Mouse (Mus musculus) kidney, adult 9 months (tissue): ENCODE measurements around the gene Capn7.
A peak's percentile ranks its signal among the peaks of the same experiment; 100 is the strongest.

Experiments used
- DNase-seq: peaks from one replicate; pipeline ENCODE4 v3.0.0; 2022

The Capn7 gene

GRCm38 (mm10) chr14:31367951-31368350 is 31.5 kb downstream of the Capn7 start:
- DNase-seq = no peak

GRCm38 (mm10) chr14:31369377-31369776 is 32.9 kb downstream of the Capn7 start:
- DNase-seq = no peak

GRCm38 (mm10) chr14:31374390-31374789 is 38.0 kb downstream of the Capn7 start:
- no peak for DNase-seq

DNA sequence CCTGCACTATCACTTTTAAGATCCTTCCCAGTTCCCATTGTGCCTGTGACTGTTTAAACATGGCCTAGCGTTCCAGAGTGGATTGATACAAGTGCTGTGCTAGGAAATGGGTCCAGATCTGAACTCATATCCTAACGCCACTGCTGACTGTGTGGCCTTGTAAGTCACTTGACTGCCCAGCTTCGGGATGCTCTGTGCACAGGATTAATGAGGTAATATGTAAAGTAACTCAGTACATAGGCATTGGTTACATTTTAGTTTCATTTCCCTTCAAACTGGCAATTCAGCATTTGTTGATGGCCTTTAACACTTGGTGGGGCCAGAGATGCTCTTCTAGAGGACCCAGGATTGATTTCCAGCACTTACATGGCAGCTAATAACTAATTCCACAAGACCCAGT is 39.9 kb downstream of the Capn7 start:
- no peak for DNase-seq

DNA sequence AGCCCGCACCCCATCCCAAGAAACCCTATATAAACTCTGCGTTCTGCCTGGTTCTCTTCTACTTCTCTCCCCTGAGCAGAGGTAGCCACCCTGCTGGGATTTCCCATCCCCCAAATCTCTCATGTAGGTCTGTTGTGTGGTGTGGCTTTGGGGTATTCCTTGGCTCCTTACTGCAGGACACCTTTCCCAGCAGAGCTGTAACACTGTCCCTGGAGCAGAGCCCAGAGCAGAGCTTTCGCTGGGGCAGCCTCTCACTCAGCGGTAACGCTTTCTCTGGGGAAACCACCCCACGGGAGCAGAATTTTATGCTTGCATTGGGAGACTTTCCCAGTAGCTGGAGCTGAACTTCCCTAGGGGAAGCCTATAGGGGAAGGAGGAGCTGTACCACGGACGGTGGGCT is 45.8 kb downstream of the Capn7 start:
- DNase-seq = no peak

- no peak for DNase-seq
Observed at GRCm38 (mm10) chr14:31383470-31384050, 47.1 kb downstream of the Capn7 start.

- peak; percentile 73 for DNase-seq
Observed at GRCm38 (mm10) chr14:31384366-31385323, 48.2 kb downstream of the Capn7 start.

DNA sequence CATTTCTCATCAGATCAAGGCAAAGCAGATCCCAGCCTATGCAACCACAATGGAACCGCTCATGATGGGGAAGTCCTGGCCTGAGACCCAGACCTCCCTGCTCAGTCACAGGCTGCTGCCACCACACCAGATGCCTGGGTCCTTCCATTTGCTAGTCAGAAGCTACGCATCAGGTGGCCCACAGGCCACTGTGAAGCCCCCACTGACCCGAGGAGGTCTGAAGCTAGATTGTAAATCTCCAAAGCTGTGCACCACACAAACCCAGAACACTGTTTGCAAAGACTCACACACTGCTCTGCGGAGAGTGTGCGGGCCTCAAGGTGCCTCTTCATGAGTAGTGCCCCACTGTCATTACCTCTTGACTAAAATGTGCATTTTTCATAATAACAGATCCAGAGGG is 49.0 kb downstream of the Capn7 start:
- no peak for DNase-seq

GRCm38 (mm10) chr14:31385977-31386697 is 49.7 kb downstream of the Capn7 start:
- peak; percentile 95 for DNase-seq

GRCm38 (mm10) chr14:31387301-31387981 is 51.0 kb downstream of the Capn7 start:
- no peak for DNase-seq

- DNase-seq = no peak
Observed at GRCm38 (mm10) chr14:31388086-31388872, 51.8 kb downstream of the Capn7 start.

- DNase-seq = no peak
Observed at GRCm38 (mm10) chr14:31389421-31390147, 53.1 kb downstream of the Capn7 start.

DNA sequence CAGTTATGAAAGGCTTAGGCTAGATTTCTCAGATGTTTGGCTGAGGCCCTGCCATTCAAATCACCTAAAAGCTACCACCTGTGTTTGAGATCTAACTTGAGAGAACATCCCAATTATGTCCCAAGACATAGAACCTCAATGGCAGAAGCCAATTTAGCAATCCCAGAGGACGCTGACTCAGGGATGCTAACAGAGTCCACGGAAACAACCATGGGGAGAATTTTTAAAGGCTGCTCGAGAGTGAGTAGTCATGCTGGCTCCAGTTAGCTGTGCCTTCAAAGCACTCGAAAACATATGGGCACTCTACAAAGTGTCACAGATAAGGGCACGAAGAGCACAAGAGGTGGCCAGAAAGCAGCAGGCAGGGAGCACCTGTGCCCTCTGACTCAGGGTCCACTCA is 55.9 kb downstream of the Capn7 start:
- no peak for DNase-seq

DNA sequence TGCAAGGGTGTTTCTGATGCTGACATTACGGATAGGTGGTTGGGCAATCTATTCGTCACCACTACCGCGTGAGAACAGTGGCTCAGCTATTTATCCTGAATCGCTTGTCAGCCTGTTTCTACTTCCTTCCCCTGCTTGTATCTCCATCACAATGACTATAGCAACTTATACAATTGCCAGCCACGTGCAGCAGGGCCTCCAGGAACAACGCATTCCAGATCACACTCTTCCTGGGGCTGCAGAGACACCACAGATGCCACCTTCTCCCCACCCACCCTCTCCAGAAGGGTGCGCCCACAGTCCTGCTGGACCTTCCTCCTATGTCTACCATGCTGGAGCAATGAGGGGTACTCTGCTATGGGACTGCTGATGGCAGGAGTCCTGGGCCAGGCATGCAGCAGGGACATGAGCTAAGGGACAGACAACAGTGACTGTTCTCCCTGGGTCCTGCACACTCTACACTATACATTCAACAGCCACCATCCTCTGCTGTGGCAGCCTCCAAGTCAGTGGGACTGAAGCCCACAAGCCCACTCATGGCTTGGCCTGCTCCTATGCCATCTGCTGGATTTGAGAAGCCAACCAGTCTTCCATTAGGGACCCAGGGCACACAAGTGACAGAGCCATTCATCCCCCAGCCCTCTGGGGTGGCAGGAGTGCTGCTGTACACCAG is 56.6 kb downstream of the Capn7 start:
- DNase-seq = no peak

DNA sequence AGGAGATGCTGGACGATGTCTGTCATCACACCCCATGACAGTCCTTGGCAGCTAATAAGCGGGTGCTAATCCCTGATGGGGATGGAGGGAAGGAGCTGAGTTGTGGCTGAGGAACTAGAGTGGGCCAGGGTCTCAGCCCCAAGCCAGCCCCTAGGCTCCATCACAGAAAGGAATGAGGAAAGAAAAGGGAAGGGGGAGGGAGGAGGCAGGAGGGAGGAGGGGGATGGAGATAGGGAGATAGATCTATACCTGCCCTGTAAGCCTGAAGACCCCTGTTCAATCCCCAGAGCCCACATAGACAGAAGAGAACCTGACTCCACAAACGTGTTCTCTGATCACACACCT is 57.1 kb downstream of the Capn7 start:
- no peak for DNase-seq

GRCm38 (mm10) chr14:31393936-31394630 is 57.6 kb downstream of the Capn7 start:
- DNase-seq = no peak

- no peak for DNase-seq
Observed at GRCm38 (mm10) chr14:31394822-31395532, 58.5 kb downstream of the Capn7 start.

GRCm38 (mm10) chr14:31395629-31396199 is 59.3 kb downstream of the Capn7 start:
- DNase-seq = no peak

DNA sequence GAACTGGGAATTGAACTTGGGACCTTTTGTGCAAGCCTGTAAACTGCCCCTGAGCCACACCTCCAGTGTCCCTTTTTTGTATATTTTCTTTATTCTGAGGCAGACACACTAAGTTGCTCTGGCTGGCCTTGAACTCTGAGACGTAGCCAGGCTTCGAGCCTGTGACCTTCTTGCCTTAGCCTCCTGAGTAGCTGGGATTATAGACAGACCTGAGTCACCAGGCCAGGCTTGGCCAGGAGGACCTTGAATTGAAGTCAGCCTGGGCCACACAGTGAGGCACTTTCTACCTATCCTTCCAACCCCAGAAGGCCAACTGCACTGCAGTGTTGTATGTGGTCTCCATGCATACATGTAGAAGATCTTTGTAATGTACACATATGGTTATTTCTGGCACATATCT is 60.0 kb downstream of the Capn7 start:
- no peak for DNase-seq
